Comparison of ENCODE assay signal across 11 mouse cellular contexts in the genomic region with DNA sequence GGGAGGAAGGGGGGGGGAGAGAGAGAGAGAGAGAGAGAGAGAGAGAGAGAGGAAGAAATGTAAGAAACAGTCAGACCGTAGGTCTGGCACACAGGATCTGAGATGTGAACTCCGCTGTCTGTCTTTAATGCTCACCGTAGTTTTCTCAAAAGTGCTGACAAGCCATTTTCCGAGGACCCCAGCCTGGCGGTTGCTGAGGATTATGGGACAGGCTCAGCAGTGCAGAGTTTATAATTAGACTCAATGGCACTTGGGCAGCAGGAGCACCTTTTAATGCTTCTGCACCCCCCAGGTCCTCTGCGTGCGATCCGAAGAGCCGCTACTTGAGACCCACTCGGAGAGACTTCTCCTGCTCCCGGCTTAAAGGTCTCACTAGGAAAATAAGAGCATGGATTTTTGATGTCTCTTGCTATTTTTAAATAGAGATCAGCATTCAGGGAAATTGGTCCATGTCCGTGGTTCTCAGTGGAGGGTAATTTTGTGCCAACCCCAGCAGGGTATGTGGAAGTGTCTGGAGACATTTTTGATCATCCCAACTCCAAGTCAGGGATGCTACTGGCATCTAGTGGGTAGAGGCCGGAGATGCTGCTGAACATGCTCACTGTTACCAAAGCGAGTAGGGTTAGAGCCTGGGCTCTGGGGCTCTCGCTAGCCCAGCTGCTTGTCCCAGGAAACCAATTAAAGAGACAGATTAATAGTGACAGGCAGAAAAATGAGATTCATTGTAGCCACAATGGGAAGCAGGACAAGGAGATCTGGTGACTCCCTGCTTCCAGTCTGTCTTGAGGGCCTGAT.
A peak's percentile ranks its signal among the peaks of the same experiment; 100 is the strongest.
DNase-seq lines count a peak whose midpoint lies in the region; ATAC-seq lines count a peak whose summit lies in the region.
"Had no signal": no experiment of that assay in that cellular context is flagged by ENCODE, and none has a peak within 500 bp of the region (broad histone marks: within the 10 kb centered on the region; RNA-seq: fewer than 3 reads in every experiment).

No protein-coding gene starts in this region.

- no peaks in the 10 kb centered on the region; the same call in 1 of the 2 replicates for H3K27me3 ChIP-seq in heart, embryonic 13.5 days (replicated peaks)
- no peaks in the 10 kb centered on the region for H3K27me3 ChIP-seq in neural tube, embryonic 13.5 days
- H3K27me3 ChIP-seq: stomach, embryonic 15.5 days had no signal

- H3K4me3 ChIP-seq in heart, embryonic 13.5 days = peak overlapping the region; percentile 26
- no peak overlapping the region for H3K4me3 ChIP-seq in neural tube, embryonic 13.5 days
- H3K4me3 ChIP-seq: stomach, embryonic 15.5 days had no signal

- no peaks in the 10 kb centered on the region for H3K36me3 ChIP-seq in heart, embryonic 13.5 days
- H3K36me3 ChIP-seq in neural tube, embryonic 13.5 days = no peaks in the 10 kb centered on the region
- H3K36me3 ChIP-seq: stomach, embryonic 15.5 days had no signal

- DNase-seq in cerebellum, adult 9-10 months = peak; percentile 14
- no peak for DNase-seq in cerebellum, adult 8-10 months
- DNase-seq in heart, adult 11 months = no peak
- DNase-seq in neural tube, embryonic 10.5 days (ENCODE audit: extremely low spot score, low spot score) = no peak
- DNase-seq in retina, postnatal 7 days (ENCODE audit: low read depth, low spot score) = peak; percentile 43
- DNase-seq in kidney, adult 11 months = no peak
- DNase-seq: adrenal gland, adult 2 months had no signal

- WGBS in heart, embryonic 13.5 days = 47% methylated on average over 15 of the region's 15 CpGs
- 54% methylated on average over 15 of the region's 15 CpGs for WGBS in neural tube, embryonic 13.5 days

- H3K9me3 ChIP-seq in heart, embryonic 13.5 days = no peaks in the 10 kb centered on the region
- no peaks in the 10 kb centered on the region for H3K9me3 ChIP-seq in neural tube, embryonic 13.5 days
- H3K9me3 ChIP-seq: stomach, embryonic 15.5 days had no signal

- H3K27ac ChIP-seq in heart, embryonic 13.5 days (replicated peaks) = no peak overlapping the region
- H3K27ac ChIP-seq in neural tube, embryonic 13.5 days (replicated peaks) = peak overlapping the region; percentile 71
- H3K27ac ChIP-seq: stomach, embryonic 15.5 days had no signal

- peak overlapping the region; percentile 63 for H3K4me2 ChIP-seq in heart, embryonic 13.5 days
- H3K4me2 ChIP-seq in neural tube, embryonic 13.5 days = 0 out of 2 replicates have a peak overlapping the region, but pooled peaks have one; percentile 13
- H3K4me2 ChIP-seq: stomach, embryonic 15.5 days had no signal

- H3K9ac ChIP-seq in heart, embryonic 13.5 days = no peak overlapping the region
- no peak overlapping the region for H3K9ac ChIP-seq in neural tube, embryonic 13.5 days
- H3K9ac ChIP-seq: stomach, embryonic 15.5 days had no signal

- peaks cover 12% of the 10 kb centered on the region; the same call in 1 of the 2 replicates for H3K4me1 ChIP-seq in heart, embryonic 13.5 days
- H3K4me1 ChIP-seq in neural tube, embryonic 13.5 days (replicated peaks) = peaks cover 52% of the 10 kb centered on the region
- H3K4me1 ChIP-seq: stomach, embryonic 15.5 days had no signal

- no peak for ATAC-seq in heart, embryonic 13.5 days (ENCODE audit: extremely low read depth, insufficient number of reproducible peaks, low FRiP score, low TSS enrichment)
- ATAC-seq in neural tube, embryonic 13.5 days (ENCODE audit: low read depth) = no peak
- ATAC-seq: inflammation-experienced regulatory T-cells, adult 6 months had no signal

Comparison
In these comparisons a context has a peak if more than half of its experiments do, and no peak if none do; other contexts are left out.
1. DNase-seq: peak in cerebellum, adult 9-10 months (single experiment) and retina, postnatal 7 days (single experiment); none in cerebellum, adult 8-10 months (single experiment), heart, adult 11 months (single experiment), neural tube, embryonic 10.5 days (single experiment) and kidney, adult 11 months (single experiment).